Mouse (Mus musculus): Measurements from ENCODE around the gene Ppp1r14a. TPM values are rescaled to one million over a fixed set of nuclear protein-coding genes. Genes with fewer than 3 reads are reported as not detected.

Ppp1r14a gene
- polyA plus RNA-seq, 1 experiment from 2014 or later: 18.0 TPM

DNA sequence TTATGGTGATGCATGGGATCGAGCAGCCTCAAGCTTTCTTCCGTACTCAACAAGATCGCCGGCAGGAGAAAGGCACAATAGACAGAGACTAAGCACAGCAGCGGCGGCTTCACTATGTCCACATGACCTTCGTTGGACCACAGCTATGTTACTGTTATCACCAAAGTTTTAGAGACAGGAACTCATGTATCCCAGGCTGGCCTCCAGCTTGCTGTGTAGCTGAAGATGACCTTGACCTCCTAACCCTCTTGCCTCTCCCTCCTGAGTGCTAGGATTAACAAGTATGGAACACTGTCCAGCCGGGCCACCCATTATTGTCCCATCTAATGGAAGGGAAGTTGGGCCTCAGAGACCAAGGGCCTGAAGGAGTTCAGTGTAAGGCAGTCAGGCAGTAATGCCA, 51.7 kb downstream of the Ppp1r14a start:
- no peak for DNase-seq (ENCODE audit: low spot score)
- ATAC-seq (replicated peaks; ENCODE audit: insufficient number of reproducible peaks, low FRiP score, low TSS enrichment, low read depth): no peak
- no peak overlapping the region for H3K4me2 ChIP-seq (ENCODE audit: low read depth, low read length)
- H3K4me3 ChIP-seq (ENCODE audit: low read depth, low read length): no peak overlapping the region
- H3K27me3 ChIP-seq (ENCODE audit: control insufficient read depth, insufficient read depth, low read length): no peaks in the 10 kb centered on the region
- no peaks in the 10 kb centered on the region for H3K4me1 ChIP-seq (ENCODE audit: control insufficient read depth, insufficient read depth, low read length)
- no peaks in the 10 kb centered on the region for H3K36me3 ChIP-seq (replicated peaks; ENCODE audit: control insufficient read depth, insufficient read depth, low read depth, low read length)
- no peak overlapping the region for H3K9ac ChIP-seq (replicated peaks; ENCODE audit: low read length)
- H3K9me3 ChIP-seq (replicated peaks; ENCODE audit: control insufficient read depth, low read length): no peaks in the 10 kb centered on the region
- 90% methylated on average over 8 of the region's 8 CpGs for WGBS
- H3K27ac ChIP-seq (replicated peaks; ENCODE audit: low read depth, low read length): no peak overlapping the region

DNA sequence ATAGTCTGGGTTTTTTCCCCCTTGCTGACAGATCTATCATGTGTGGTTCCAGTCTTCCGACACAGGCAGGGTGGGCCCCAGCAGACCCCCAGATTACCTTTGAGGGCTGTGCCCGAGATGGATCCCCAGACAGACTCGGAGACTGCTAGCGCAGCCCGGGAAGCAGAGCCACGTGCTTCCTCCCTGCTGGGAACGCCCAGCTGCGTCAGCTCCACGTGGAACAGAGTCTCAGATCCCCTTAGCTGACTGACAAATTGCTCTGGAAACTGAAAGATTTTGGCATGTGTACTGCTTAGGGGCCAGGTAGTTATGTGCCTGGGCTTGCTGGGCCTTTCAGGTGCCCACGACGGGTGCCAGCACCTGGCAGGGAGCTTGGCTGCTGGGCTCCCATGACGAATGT, 52.6 kb downstream of the Ppp1r14a start:
- H3K4me1 ChIP-seq (ENCODE audit: control insufficient read depth, insufficient read depth, low read length): no peaks in the 10 kb centered on the region
- no peaks in the 10 kb centered on the region for H3K36me3 ChIP-seq (replicated peaks; ENCODE audit: control insufficient read depth, insufficient read depth, low read depth, low read length)
- no peaks in the 10 kb centered on the region for H3K9me3 ChIP-seq (replicated peaks; ENCODE audit: control insufficient read depth, low read length)
- H3K27me3 ChIP-seq (ENCODE audit: control insufficient read depth, insufficient read depth, low read length): no peaks in the 10 kb centered on the region
- no peak for ATAC-seq (replicated peaks; ENCODE audit: insufficient number of reproducible peaks, low FRiP score, low TSS enrichment, low read depth)
- no peak overlapping the region for H3K4me3 ChIP-seq (ENCODE audit: low read depth, low read length)
- H3K27ac ChIP-seq (replicated peaks; ENCODE audit: low read depth, low read length): 0 out of 2 replicates have a peak overlapping the region, but pooled peaks have one; percentile 56
- no peak for DNase-seq (ENCODE audit: low spot score)
- no peak overlapping the region for H3K9ac ChIP-seq (replicated peaks; ENCODE audit: low read length)
- WGBS: 71% methylated on average over 12 of the region's 12 CpGs
- H3K4me2 ChIP-seq (ENCODE audit: low read depth, low read length): no peak overlapping the region

DNA sequence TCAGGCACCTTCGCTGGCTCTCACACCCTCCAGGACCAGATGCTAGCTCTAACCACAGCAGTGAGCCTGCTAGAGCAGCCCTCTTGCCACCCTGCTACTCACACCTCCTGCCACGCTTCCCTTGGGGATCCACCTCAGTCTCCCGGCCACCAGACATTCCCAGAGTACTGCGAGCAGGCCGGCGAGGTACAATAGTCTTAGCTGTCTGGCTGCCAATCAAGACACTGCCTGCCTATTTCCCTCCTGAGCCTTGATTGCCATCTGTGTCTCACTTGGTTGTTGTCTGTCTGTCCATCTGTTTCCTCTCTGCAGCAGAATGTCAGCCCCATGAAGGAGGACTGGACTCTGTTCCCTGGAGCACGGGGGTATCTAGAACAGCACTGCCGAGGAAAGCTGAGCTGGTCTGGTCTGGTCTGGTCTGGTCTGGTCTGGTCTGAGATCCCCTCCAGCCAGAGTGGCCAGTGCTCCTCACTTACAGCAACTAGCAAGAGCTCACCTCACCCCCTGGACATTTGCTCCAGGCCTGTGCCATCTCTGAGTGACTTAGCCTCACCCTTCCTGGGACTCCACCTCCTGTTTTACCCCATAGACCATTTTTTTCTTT, 53.5 kb downstream of the Ppp1r14a start:
- Histone ChIP-seq H3K9me3 (replicated peaks; ENCODE audit: control insufficient read depth, low read length) (no peaks in the 10 kb centered on the region), H3K27me3 (ENCODE audit: control insufficient read depth, insufficient read depth, low read length) (no peaks in the 10 kb centered on the region), H3K36me3 (replicated peaks; ENCODE audit: control insufficient read depth, insufficient read depth, low read depth, low read length) (no peaks in the 10 kb centered on the region), H3K4me3 (ENCODE audit: low read depth, low read length) (no peak overlapping the region), H3K4me2 (ENCODE audit: low read depth, low read length) (no peak overlapping the region), H3K27ac (replicated peaks; ENCODE audit: low read depth, low read length) (peak overlapping the region; percentile 56; the same call in 1 of the 2 replicates), H3K9ac (replicated peaks; ENCODE audit: low read length) (peak overlapping the region; percentile 2; the same call in 1 of the 2 replicates), H3K4me1 (ENCODE audit: control insufficient read depth, insufficient read depth, low read length) (no peaks in the 10 kb centered on the region)
- ATAC-seq (replicated peaks; ENCODE audit: insufficient number of reproducible peaks, low FRiP score, low TSS enrichment, low read depth): no peak
- 57% methylated on average over 8 of the region's 8 CpGs for WGBS
- no peak for DNase-seq (ENCODE audit: low spot score)

Other genes with a start within 250 kb of the Ppp1r14a start
- 0.93 and 0.98 TPM in 2 replicates for gene Ryr1, start 164.1 kb upstream of the Ppp1r14a start, polyA plus RNA-seq (2014; fragmentation: Nextera tagmentation; extraction: Ambion mirVana)
- gene Rasgrp4, start 154.5 kb upstream of the Ppp1r14a start, polyA plus RNA-seq (2014; fragmentation: Nextera tagmentation; extraction: Ambion mirVana): 0.58 and 0.85 TPM in 2 replicates
- 10.8 and 11.7 TPM in 2 replicates for gene Fam98c, start 133.1 kb upstream of the Ppp1r14a start, polyA plus RNA-seq (2014; fragmentation: Nextera tagmentation; extraction: Ambion mirVana)
- gene Ggn, start 119.1 kb upstream of the Ppp1r14a start, polyA plus RNA-seq (2014; fragmentation: Nextera tagmentation; extraction: Ambion mirVana): 0.15 and 0.77 TPM in 2 replicates
- 4.9 and 5.3 TPM in 2 replicates for gene Spred3, start 118.9 kb upstream of the Ppp1r14a start, polyA plus RNA-seq (2014; fragmentation: Nextera tagmentation; extraction: Ambion mirVana)
- 321 and 334 TPM in 2 replicates for gene Psmd8, start 108.6 kb upstream of the Ppp1r14a start, polyA plus RNA-seq (2014; fragmentation: Nextera tagmentation; extraction: Ambion mirVana)
- 0.79 TPM in 1 of 2 replicates, not detected in the other for gene Catsperg1, start 75.3 kb upstream of the Ppp1r14a start, polyA plus RNA-seq (2014; fragmentation: Nextera tagmentation; extraction: Ambion mirVana)
- gene Kcnk6, start 56.8 kb upstream of the Ppp1r14a start, polyA plus RNA-seq (2014; fragmentation: Nextera tagmentation; extraction: Ambion mirVana): 0.45 and 0.53 TPM in 2 replicates
- 86.1 and 90.5 TPM in 2 replicates for gene Yif1b, start 51.0 kb upstream of the Ppp1r14a start, polyA plus RNA-seq (2014; fragmentation: Nextera tagmentation; extraction: Ambion mirVana)
- 1.5 and 2.6 TPM in 2 replicates for gene 2200002D01Rik, start 40.8 kb upstream of the Ppp1r14a start, polyA plus RNA-seq (2014; fragmentation: Nextera tagmentation; extraction: Ambion mirVana)
- 71.4 and 84.5 TPM in 2 replicates for gene Spint2, start 7.4 kb upstream of the Ppp1r14a start, polyA plus RNA-seq (2014; fragmentation: Nextera tagmentation; extraction: Ambion mirVana)
- 19.8 and 27.9 TPM in 2 replicates for gene Dpf1, start 14.6 kb downstream of the Ppp1r14a start, polyA plus RNA-seq (2014; fragmentation: Nextera tagmentation; extraction: Ambion mirVana)
- gene Sipa1l3, start 229.3 kb downstream of the Ppp1r14a start, polyA plus RNA-seq (2014; fragmentation: Nextera tagmentation; extraction: Ambion mirVana): 4.5 and 6.8 TPM in 2 replicates